Mouse (Mus musculus) myocyte (in vitro differentiated cells): ENCODE measurements around the gene Abhd10. TPM values are rescaled to one million over a fixed set of nuclear protein-coding genes. Genes with fewer than 3 reads are reported as not detected.
A peak's percentile ranks its signal among the peaks of the same experiment; 100 is the strongest.

Experiments
- H3K27me3 ChIP-seq: one replicate; pipeline ENCODE4 v1.6.1; 2011; ENCODE audit not compliant: control insufficient read depth, insufficient read depth, insufficient read length
- H3K36me3 ChIP-seq: one replicate; pipeline ENCODE4 v1.6.1; 2011; ENCODE audit not compliant: control insufficient read depth, insufficient read depth
- H3K4me2 ChIP-seq: one replicate; pipeline ENCODE4 v1.6.1; 2011; ENCODE audit warnings: low read depth, control low read depth
- H3K4me3 ChIP-seq: one replicate; pipeline ENCODE4 v1.5.1; 2011; ENCODE audit warnings: mild to moderate bottlenecking, control low read depth, moderate library complexity
- H3K79me2 ChIP-seq: one replicate; pipeline ENCODE4 v1.6.1; 2011; ENCODE audit not compliant: control insufficient read depth, insufficient read depth
- H3ac ChIP-seq: one replicate; pipeline ENCODE4 v1.6.1; 2011; ENCODE audit not compliant: control insufficient read depth, insufficient read length
- CEBPB ChIP-seq: IDR thresholded peaks from 2 replicates; pipeline ENCODE4 v1.6.1; 2011; ENCODE audit warnings: mild to moderate bottlenecking, moderate library complexity; ENCODE audit not compliant: poor library complexity, insufficient read depth, severe bottlenecking
- E2F4 ChIP-seq: IDR thresholded peaks from one replicate; pipeline ENCODE4 v1.6.1; 2011; ENCODE audit warnings: mild to moderate bottlenecking, control low read depth, moderate library complexity; ENCODE audit not compliant: insufficient read depth
- MAX ChIP-seq: IDR thresholded peaks from one replicate; pipeline ENCODE4 v1.6.1; 2011; ENCODE audit warnings: low read depth, mild to moderate bottlenecking, control low read depth
- MYOD1 ChIP-seq, 3 experiments: IDR thresholded peaks; one replicate each; pipeline ENCODE4 v1.6.1; 2011; ENCODE audit warnings: control low read depth in 2 of 3, low read depth in 2 of 3, mild to moderate bottlenecking in 2 of 3, moderate library complexity in 1 of 3; ENCODE audit not compliant: insufficient read length in 2 of 3, control insufficient read depth in 1 of 3
- MYOG ChIP-seq, 3 experiments: IDR thresholded peaks; one replicate each; pipeline ENCODE4 v1.6.1; 2011; ENCODE audit warnings: control low read depth in 2 of 3, low read depth in 2 of 3, mild to moderate bottlenecking in 2 of 3; ENCODE audit not compliant: insufficient read length in 2 of 3, control insufficient read depth in 1 of 3, insufficient read depth in 1 of 3
- POLR2A ChIP-seq: IDR thresholded peaks from one replicate; pipeline ENCODE4 v1.6.1; 2011; ENCODE audit warnings: low read depth, mild to moderate bottlenecking, control low read depth, moderate library complexity; ENCODE audit not compliant: insufficient read length
- POLR2AphosphoS2 ChIP-seq: IDR thresholded peaks from one replicate; pipeline ENCODE4 v1.6.1; 2011; ENCODE audit warnings: low read depth, control low read depth; ENCODE audit not compliant: insufficient read length
- REST ChIP-seq: IDR thresholded peaks from one replicate; pipeline ENCODE4 v1.6.1; 2011; ENCODE audit warnings: mild to moderate bottlenecking, control low read depth, moderate library complexity; ENCODE audit not compliant: insufficient read depth, insufficient read length
- SRF ChIP-seq: IDR thresholded peaks from one replicate; pipeline ENCODE4 v1.6.1; 2011; ENCODE audit warnings: low read depth; ENCODE audit not compliant: control insufficient read depth, insufficient read length
- TCF12 ChIP-seq: IDR thresholded peaks from one replicate; pipeline ENCODE4 v1.6.1; 2011; ENCODE audit warnings: mild to moderate bottlenecking, control low read depth; ENCODE audit not compliant: poor library complexity, insufficient read depth, severe bottlenecking
- TCF3 ChIP-seq: IDR thresholded peaks from one replicate; pipeline ENCODE4 v1.6.1; 2011; ENCODE audit warnings: low read depth, control low read depth; ENCODE audit not compliant: insufficient read length
- USF1 ChIP-seq: IDR thresholded peaks from one replicate; pipeline ENCODE4 v1.6.1; 2011; ENCODE audit warnings: low read depth, mild to moderate bottlenecking, control low read depth, moderate library complexity
- polyA plus RNA-seq: library from polyadenylated mRNA; unstranded; fragments of >200 nt; fragmentation: generic; extraction: Trizol; gene quantifications from one replicate; pipeline ENCODE4 v1.2.1, GENCODE M21; 2012; ENCODE audit warnings: missing spikeins

Abhd10 gene
- polyA plus RNA-seq, 1 experiment = 6.9 TPM

GRCm38 (mm10) chr16:45767853-45768640, 25.3 kb upstream of the Abhd10 start:
- TF ChIP-seq POLR2A = no peak
- TF ChIP-seq E2F4 = no peak
- TF ChIP-seq USF1 = no peak
- TF ChIP-seq SRF = no peak
- no peak for TF ChIP-seq MAX
- TF ChIP-seq REST = no peak
- no peak for TF ChIP-seq TCF3
- no peak for TF ChIP-seq POLR2AphosphoS2
- no peak for TF ChIP-seq TCF12
- no peak for TF ChIP-seq MYOD1 (IDR thresholded peaks at IDR 0.05; ENCODE audit: control insufficient read depth in 1 of 3, insufficient read length in 2 of 3, low read depth in 2 of 3)
- no peak for TF ChIP-seq CEBPB
- no peak for TF ChIP-seq MYOG (IDR thresholded peaks at IDR 0.05; ENCODE audit: control insufficient read depth in 1 of 3, insufficient read depth in 1 of 3, insufficient read length in 2 of 3, low read depth in 2 of 3)
- H3K36me3 ChIP-seq = peaks cover 82% of the 10 kb centered on the region
- no peak overlapping the region for H3K4me3 ChIP-seq

GRCm38 (mm10) chr16:45767434-45767833, 24.7 kb upstream of the Abhd10 start:
- no peak overlapping the region for H3K4me2 ChIP-seq
- TF ChIP-seq TCF12 (peak; percentile 17), MYOD1 (IDR thresholded peaks at IDR 0.05; ENCODE audit: control insufficient read depth in 1 of 3, insufficient read length in 2 of 3, low read depth in 2 of 3) (peak in 1 of 3 experiments; percentile 52), MYOG (IDR thresholded peaks at IDR 0.05; ENCODE audit: control insufficient read depth in 1 of 3, insufficient read depth in 1 of 3, insufficient read length in 2 of 3, low read depth in 2 of 3) (peak in 1 of 3 experiments; percentile 37), E2F4 (no peak)
- H3ac ChIP-seq = no peak overlapping the region
- H3K36me3 ChIP-seq = peaks cover 86% of the 10 kb centered on the region
- H3K27me3 ChIP-seq = no peaks in the 10 kb centered on the region
- H3K79me2 ChIP-seq = no peaks in the 10 kb centered on the region
- H3K4me3 ChIP-seq = no peak overlapping the region

More at GRCm38 (mm10) chr16:45767853-45768640, 25.3 kb upstream of the Abhd10 start:
- Histone ChIP-seq H3K79me2 (no peaks in the 10 kb centered on the region), H3K4me2 (no peak overlapping the region), H3ac (no peak overlapping the region), H3K27me3 (no peaks in the 10 kb centered on the region)

GRCm38 (mm10) chr16:45765801-45766494, 23.2 kb upstream of the Abhd10 start:
- TF ChIP-seq TCF3 (no peak), SRF (no peak), E2F4 (no peak), MAX (no peak), MYOG (IDR thresholded peaks at IDR 0.05; ENCODE audit: control insufficient read depth in 1 of 3, insufficient read depth in 1 of 3, insufficient read length in 2 of 3, low read depth in 2 of 3) (no peak), MYOD1 (IDR thresholded peaks at IDR 0.05; ENCODE audit: control insufficient read depth in 1 of 3, insufficient read length in 2 of 3, low read depth in 2 of 3) (no peak), USF1 (no peak), POLR2A (no peak), REST (no peak), POLR2AphosphoS2 (no peak), TCF12 (no peak), CEBPB (no peak)
- H3K27me3 ChIP-seq = no peaks in the 10 kb centered on the region
- H3K4me3 ChIP-seq = no peak overlapping the region
- H3K79me2 ChIP-seq = no peaks in the 10 kb centered on the region
- no peak overlapping the region for H3ac ChIP-seq
- peaks cover 77% of the 10 kb centered on the region for H3K36me3 ChIP-seq
- no peak overlapping the region for H3K4me2 ChIP-seq

- peaks cover 77% of the 10 kb centered on the region for H3K36me3 ChIP-seq
- H3K4me3 ChIP-seq = no peak overlapping the region
- H3K4me2 ChIP-seq = no peak overlapping the region
- H3K79me2 ChIP-seq = no peaks in the 10 kb centered on the region
- no peak overlapping the region for H3ac ChIP-seq
- H3K27me3 ChIP-seq = no peaks in the 10 kb centered on the region
- no peak for TF ChIP-seq MYOD1 (IDR thresholded peaks at IDR 0.05; ENCODE audit: control insufficient read depth in 1 of 3, insufficient read length in 2 of 3, low read depth in 2 of 3)
These were observed 22.3 kb upstream of the Abhd10 start for GRCm38 (mm10) chr16:45765102-45765501.

- H3K79me2 ChIP-seq = no peaks in the 10 kb centered on the region
- TF ChIP-seq TCF12 = no peak
- TF ChIP-seq E2F4 = no peak
- TF ChIP-seq MAX = no peak
- TF ChIP-seq REST = no peak
- no peak for TF ChIP-seq POLR2A
- no peak for TF ChIP-seq POLR2AphosphoS2
- TF ChIP-seq CEBPB = no peak
- TF ChIP-seq TCF3 = no peak
- TF ChIP-seq SRF = no peak
- no peak for TF ChIP-seq MYOG (IDR thresholded peaks at IDR 0.05; ENCODE audit: control insufficient read depth in 1 of 3, insufficient read depth in 1 of 3, insufficient read length in 2 of 3, low read depth in 2 of 3)
- no peak for TF ChIP-seq USF1
- TF ChIP-seq MYOD1 (IDR thresholded peaks at IDR 0.05; ENCODE audit: control insufficient read depth in 1 of 3, insufficient read length in 2 of 3, low read depth in 2 of 3) = no peak
- H3K4me3 ChIP-seq = no peak overlapping the region
- no peaks in the 10 kb centered on the region for H3K27me3 ChIP-seq
- H3K4me2 ChIP-seq = no peak overlapping the region
- H3K36me3 ChIP-seq = peaks cover 76% of the 10 kb centered on the region
- H3ac ChIP-seq = no peak overlapping the region
These were observed 20.2 kb upstream of the Abhd10 start for GRCm38 (mm10) chr16:45762859-45763505.
